Mouse (Mus musculus): ENCODE measurements around the gene Chd1.
"Not testable (repeated sequence)": the region's sequence is repeated elsewhere in the genome, so short reads cannot be mapped to it uniquely, and the experiment has no call there.

Gene Chd1

DNA sequence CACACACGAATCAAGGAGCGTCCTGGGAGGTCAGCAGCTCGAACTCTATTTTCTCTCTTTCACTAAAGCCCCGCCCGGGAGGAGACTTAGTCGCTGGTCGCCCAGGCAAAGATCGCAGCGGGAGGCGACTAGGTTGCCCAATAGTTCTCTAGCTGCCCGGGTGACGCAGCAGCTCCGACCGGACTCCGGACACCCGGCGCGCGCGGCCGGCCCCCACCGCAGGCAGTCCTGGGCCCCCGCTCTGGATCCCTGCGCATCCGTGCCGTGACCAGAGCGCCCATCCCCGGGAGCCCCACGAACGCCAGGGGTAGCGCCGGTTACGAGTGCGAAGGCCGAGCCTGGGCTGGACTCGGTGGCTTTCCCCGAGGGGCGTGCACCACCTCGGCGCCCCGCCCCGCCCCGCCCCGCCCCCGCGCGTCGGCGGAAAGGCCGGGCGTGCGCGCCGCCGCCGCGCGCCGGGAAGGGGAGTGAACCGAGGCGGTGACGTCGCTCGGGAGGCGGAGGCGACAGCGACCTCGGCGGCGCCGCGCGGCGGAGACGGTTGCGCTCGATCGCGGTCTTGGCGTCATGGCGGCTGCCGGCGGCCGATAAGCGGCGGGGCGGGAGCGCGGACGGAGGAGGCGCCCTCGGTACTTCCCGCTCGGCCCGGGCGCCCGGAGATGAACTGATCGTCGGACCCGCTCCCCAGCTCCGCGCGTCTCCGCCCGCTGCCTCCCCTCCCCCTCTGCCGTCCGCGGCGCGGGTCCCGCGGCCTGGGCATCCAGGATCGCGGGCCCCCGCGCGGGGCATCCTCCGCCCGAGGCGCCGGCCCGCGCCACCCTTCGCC, at the start of gene Chd1:
Chd1 (plus strand) TSS at position 493 of the 826 bp plus-strand sequence.
- peak; percentile 79 for DNase-seq (ENCODE audit: low read depth, low spot score)

DNA sequence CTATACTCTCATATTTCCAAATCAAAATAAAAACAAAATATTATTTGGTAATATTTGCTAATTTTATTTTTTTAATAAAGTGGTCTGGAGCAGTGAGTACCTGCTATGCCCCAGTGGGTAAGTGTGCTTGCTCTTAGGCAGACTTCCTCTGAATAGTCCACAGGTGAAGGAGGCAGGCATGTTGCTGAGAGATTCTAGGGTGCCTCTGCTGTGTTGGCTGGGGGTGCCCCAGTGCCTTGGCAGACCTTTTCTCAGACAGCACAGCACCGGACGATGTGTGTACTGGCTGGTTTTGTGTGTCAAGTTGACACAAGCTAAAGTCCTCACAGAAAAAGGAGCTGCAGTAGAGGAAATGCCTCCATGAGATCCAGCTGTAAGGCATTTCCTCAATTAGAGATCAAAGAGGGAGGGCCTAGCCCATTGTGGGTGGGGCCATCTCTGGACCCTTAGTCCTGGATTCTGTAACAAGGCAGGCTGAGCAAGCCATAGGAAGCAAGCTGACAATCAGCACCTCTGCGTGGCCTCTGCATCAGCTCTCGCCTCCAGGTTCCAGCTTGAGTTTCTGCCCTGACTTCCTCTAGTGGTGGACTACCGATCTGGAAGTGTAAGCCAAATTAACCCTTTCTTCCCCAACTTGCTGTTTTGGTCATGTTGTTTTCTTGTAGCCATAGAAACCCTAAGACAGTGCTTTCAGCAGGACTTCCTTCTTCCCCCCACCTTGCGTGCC, 47.7 kb upstream of the Chd1 start:
- DNase-seq (ENCODE audit: low read depth, low spot score), result no peak

DNA sequence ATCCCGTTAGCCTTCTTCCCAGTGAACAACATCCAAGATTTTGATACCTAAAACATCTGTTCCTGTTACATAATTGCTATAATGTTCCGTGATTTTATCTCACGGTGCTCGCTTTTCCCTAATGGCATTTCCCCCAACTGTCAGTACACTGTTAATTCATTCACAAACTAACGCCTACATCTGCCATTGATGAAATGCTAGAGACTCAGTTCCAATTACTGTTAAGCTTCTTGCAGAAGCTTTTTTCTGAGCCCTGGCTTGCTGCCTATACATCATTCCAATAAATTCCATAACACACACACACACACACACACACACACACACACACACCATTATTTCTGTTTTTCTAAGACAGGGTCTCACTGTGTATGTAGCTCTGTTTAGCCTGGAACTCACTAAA, 31.9 kb upstream of the Chd1 start:
- no peak for DNase-seq (ENCODE audit: low read depth, low spot score)

DNA sequence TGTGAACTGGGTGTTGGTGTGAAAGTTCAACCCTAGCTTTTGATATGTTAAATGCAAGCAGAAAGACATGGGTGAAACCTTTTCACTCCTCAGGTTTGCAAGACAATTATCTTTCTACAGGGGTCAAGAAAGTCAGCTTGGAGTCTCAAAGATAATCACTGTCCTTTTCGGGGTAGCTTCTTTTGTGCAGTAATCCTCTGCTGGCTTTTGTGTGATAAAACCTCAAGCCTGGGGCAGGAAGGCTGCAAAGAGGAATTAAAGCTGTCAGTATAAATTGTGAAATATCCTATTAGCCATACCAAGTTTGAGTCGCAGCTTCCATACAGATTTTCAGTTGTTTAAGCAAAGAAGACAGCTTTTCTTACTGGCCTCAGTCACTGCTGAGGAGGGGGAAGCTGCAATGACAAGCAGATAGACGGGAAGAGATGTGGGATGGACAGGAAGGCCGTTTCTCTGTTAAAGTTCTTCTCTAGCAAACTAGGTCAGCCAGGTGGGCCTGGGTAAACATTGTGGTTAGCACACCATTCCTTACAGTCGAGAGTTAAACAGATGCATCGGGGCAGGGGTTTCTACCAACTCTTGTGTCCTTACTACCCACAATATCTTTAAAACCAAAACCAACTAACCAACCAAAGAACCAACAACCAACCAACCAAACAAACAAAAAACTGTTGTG, 26.7 kb upstream of the Chd1 start:
- no peak for DNase-seq (ENCODE audit: low read depth, low spot score)

DNA sequence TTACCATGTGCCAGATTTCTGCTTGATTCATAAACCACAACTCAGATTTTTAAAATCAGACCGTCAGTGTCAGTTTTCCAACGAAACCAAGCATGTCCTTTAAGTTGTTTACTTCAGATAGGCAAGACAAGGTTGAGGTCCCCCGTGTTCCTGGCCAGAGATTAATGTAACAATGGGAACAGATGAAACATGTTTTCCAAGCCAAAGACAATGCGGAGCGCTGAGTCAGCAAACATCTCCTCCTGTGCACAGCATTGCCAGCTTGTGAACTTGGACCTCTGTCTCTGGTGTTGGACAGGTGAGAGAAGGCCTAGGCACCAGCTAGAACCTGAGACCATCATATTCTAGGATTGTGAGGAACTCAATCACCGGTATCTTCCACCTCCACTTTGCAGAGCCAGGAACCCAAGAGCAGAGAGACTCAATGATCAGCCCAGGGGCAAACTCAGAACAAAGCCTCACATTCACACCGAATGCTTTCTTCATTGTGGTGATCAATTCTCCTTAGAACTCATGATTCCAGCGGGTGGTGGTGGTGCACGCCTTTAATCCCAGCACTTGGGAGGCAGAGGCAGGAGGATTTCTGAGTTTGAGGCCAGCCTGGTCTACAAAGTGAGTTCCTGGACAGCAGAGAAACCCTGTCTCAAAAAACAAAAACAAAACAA, 24.7 kb upstream of the Chd1 start:
- no peak for DNase-seq (ENCODE audit: low read depth, low spot score)

DNA sequence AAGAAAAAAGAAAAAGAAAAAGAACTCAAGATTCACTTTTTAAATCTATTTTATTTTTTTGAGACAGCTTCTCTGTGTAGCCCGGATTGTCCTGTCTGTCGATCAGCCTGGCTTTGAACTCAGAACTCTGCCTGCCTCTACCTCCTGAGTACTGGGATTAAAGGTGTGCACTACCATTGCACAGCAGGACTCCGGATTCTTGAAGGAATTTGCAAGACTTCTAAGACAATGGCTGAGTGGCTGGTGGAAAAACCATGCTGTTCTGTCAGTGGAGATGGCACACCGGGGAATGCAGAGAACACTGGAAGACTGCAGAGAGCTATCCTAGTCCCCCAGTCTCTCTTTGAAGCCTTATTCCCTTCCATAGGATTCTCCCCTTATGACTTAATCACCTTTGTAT, 24.1 kb upstream of the Chd1 start:
- no peak for DNase-seq (ENCODE audit: low read depth, low spot score)

DNA sequence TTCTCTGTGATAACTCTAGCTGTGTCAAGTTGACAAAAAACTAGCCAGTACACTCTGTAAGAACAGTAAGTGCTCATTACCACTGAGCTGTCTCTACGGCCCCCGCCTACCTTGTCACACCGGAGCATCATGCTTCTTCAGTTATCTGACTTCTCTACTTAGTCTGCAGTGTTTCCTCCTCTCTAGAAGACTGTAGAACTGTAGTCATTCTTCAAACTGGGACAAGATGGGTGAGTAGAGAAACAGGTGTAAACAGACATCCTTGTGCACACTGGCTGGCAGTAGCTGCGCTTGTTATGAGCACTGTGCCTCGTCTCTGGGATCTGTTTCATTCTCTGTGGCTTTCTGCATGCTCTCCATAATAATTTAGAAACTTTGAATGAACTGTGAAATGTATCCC, 18.4 kb upstream of the Chd1 start:
- no peak for DNase-seq (ENCODE audit: low read depth, low spot score)

DNA sequence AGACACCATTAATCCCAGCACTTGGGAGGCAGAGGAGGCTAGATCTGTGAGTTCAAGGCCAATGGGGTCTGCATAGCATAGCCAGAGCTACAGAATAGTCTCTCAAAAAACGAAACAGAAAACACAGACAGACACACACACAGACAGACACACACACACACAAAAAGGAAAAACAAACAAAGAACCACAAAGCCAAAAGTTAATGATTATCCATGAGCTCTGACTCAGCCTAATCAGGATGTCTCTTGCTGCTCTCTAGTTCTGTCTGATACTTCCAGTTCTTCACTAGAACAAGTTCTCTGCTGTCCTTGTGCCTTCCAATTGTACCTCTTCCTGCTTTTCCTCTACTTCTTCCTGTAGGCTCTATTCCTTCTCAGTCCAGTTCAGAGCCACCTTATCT, 14.5 kb upstream of the Chd1 start:
- no peak for DNase-seq (ENCODE audit: low read depth, low spot score)

DNA sequence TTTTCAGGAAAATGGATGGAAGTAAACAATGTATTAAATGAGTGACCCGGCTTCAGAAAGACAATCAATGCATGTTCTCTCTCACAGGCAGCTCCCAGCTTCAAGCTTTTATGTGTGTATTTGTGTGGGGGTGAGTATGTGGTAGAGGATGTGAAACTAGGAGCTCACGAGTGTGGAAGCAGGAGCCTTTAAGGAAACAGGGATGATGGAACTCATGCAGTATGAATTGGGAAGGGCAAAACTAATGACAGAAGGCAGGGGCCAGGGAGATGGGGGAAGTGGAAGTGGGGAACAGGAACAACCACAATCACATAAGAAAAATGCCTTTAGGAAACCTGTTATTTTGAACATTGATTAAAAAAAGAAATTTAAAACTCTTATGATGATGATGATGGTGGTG, 9.2 kb upstream of the Chd1 start:
- DNase-seq (ENCODE audit: low read depth, low spot score), result no peak

DNA sequence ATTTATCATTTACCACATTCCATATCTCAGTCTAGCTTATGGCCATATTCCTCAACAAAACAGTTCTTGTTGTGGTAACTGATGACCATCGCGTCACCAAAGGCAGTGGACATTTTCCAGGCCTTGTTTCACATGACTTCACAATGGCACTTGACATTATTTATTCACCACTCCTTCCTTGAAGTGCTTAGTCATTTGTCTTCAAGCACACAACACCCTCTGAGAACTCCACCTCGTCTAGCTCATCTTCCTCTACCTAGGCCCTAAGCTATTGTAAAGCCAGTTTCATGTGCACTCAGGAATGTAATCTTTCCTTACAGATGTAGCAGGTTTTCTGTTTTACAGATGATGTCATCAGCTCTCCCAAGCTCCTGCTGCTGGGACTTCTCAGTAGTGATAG, 5.8 kb upstream of the Chd1 start:
- no peak for DNase-seq (ENCODE audit: low read depth, low spot score)

DNA sequence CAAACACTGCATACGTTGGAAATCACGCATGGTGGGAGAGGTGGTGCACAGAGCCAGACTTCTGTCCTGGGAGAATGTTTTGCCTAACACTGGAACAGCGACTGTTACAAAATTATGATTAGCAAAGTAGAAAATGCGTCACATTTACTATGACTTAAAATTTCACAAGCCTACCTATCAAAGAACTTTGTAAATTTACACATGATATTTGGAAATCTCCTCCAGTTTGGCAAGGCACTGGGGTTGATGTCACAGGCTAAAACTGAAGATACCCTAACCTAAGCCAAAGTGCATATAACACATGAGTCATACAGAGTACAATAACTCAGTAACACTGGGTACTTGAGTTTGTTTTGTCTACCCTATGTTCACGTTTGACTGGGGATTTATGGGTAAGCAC, 3.3 kb upstream of the Chd1 start:
- no peak for DNase-seq (ENCODE audit: low read depth, low spot score)

DNA sequence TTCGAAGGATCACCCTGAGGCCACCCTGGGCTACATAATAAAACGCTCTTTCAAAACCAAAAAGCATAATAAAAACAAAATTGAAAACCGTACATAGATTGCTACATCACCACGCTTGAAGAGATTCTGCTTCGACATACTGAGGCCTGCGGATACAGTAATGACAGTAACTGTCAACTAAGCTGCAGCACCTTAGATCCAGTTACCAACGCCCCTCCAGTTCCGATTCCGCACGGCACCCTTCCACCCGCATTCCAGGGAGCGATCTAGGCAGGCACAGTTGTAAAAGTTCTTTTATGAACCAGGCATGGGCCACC, 651 bp upstream of the Chd1 start:
- no peak for DNase-seq (ENCODE audit: low read depth, low spot score)

DNA sequence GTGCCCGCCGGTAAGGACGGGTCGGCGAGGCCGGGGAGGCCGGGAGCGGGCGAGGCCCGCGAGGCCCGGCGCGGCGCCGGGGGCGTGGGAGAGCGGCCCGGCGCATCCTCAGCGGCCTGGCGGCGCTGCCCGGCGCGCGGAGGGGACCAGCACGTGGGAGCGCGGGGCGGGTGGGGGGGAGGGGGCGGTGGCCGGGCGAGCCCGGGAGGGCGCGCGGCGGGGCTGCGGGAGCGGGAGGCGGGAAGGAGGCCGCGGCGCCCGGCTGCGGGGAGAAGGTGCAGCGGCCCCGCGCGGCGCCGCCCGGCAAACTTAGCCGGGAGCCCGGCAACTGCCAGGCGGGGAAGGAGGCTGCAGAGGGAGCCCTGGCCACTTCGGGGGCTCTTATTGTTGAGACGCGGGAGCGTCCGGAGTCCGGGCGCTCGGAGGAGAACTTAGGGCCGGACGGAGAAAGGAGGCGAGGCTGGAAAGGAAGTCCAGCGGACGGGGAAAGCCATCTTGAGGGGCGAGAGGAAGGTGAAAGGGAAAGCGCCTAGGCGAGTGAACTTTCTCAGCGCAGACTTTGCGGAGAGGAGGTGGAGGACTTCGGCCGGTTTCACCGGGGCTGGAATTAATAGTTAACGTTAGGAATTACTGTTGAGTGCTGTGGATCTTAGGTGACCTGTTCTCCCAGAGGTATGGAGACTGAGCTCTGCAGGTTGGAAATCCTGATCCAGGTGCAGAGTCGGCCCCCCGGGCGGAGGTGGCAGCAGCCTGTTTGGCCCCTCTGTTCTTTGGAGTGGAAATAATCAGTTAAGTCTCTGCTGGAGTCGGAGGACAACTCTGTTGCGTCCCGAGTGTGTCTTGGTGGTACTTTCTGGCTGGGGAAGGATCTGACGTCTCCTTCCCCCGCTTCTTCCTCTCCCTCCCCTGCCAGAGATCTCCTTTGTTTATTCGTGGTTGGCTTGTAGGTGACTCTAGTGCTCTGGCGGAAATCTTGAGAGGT, 827 bp downstream of the Chd1 start:
- DNase-seq (ENCODE audit: low read depth, low spot score), result no peak

DNA sequence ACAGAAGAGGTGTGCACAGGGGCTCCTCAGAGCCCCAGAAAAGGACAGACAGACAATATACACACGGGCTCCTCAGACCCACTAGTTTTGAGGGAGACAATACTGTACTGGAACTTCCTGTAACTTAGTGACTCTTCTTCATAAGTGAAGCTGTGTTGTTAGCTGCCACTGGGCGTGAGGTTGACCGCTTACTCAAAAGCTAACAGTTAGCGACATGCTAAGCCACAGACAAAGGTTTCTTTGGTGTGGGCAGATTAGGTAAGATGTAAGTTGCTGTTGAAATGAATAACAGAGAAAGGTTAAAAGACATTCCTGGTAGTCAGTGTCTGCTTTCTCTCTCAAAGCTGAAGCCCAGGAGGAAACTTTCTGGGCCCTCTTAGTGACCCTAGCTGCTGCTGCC, 9.7 kb downstream of the Chd1 start:
- no peak for DNase-seq (ENCODE audit: low read depth, low spot score)

DNA sequence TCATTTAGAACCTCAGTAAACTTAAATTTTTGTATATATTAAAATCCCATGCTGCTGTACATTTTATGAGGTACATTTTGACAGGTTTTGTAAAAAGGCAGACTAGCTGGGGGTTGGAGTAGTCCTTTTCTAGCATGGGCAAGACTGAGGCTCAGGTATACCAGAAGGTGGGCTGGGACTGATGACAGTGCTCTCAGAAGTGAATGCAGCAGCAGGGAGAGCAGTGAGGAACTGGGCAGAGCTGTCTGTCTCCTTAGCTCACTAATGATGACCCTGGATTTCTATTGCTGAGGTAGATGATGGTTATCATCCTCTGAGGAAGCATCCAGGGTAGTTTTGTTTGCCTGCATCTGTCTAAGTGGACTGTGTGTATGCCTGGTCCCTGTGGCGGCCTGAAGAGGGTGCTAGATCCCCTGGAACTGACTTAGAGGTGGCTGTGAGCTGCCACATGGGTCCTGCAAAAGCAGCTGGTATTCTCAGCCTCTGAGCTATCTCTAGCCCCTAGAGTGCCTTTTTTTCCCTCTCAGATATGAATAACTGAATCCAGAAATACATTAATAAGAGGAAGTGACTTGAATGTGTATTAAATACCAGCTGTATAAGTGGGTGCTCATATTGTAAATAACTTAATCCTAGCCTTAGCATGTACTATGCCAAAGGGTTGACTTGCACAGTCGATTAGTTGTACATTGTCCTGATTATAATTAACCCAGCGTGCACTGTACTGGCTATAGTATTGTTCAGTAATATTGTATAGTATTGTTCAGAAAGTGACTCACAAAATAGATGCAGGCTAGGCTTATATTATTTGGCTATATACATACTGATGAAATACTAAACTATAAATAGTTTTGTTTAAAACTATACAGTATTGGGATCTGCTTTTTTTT, 10.5 kb downstream of the Chd1 start:
- no peak for DNase-seq (ENCODE audit: low read depth, low spot score)

DNA sequence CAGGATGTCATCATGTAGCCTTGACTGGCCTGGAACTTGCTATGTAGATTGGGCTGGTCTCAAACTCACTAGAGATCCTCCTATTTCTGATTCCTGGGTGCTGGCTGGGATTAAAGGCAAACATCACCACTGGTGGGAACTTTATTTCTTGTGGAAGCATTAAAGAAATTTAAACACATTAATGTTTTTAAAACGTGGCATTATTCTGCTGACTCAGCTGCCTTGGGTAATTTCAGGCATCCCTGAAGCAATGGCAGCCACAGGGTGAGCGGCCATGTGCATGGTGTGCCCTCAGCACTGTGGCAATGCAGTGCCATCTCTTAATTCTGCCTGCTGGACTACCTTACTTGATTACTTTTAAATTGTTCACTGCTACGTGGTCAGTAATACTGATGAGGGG, 11.2 kb downstream of the Chd1 start:
- no peak for DNase-seq (ENCODE audit: low read depth, low spot score)

DNA sequence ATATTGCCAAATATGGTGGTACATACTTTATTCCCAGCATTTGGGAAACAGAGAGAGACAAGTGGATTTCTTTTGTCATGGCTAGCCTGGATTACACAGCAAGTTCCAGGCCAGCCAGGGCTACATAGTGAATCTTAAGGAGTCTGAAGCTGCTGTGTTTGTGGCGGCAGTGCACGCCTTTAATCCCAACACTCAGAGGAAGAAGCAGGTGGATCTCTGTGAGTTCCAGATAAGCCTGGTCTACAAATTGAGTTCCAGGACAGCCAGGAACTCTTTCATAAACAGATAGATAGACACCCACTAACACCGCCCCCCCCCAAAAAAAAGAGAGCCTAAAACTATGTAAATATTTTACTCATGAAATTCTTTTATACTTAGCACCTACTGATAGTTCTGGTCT, 16.1 kb downstream of the Chd1 start:
- DNase-seq (ENCODE audit: low read depth, low spot score), result no peak

DNA sequence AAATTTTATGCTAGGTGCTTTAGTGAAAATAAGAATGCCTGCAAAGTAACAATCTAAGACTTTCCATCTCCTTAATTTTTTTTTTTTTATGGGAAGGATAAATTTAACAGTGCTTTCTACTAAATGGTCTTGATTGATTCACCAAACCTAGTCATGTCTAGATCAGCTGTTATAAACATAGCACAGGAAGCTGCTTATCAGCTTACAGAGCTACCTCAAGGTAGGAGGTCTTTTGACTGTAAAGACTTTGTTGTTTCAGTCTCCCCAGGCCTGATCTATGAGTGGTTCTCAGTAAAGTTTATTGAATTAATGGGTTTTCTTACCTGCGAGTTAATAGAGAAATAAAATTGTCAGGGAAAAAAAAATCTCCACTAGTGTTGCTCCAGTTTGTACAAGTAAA, 18.5 kb downstream of the Chd1 start:
- no peak for DNase-seq (ENCODE audit: low read depth, low spot score)

DNA sequence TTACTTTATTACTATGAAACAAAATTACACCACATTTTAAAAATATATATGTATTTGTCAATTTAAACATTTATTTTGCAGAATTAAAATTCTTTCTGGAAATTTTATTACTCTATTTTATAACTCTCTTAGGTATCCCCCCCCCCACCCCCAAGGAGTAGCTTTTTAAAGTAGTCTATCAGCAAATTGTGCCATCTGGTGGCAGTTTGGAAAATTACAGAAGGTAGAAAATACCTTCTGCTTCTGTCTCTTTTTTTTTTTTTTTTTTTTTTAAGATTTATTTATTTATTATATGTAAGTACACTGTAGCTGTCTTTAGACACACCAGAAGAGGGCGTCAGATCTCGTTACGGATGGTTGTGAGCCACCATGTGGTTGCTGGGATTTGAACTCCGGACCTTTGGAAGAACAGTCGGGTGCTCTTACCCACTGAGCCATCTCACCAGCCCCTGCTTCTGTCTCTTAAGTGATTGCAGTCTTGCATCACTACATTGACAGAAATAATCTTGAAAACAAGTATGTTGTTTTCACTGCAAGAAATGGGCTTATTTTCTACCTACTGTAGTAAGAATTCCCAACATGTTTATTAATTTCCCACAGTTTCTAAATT, 19.2 kb downstream of the Chd1 start:
- not testable (repeated sequence) for DNase-seq (ENCODE audit: low read depth, low spot score)

DNA sequence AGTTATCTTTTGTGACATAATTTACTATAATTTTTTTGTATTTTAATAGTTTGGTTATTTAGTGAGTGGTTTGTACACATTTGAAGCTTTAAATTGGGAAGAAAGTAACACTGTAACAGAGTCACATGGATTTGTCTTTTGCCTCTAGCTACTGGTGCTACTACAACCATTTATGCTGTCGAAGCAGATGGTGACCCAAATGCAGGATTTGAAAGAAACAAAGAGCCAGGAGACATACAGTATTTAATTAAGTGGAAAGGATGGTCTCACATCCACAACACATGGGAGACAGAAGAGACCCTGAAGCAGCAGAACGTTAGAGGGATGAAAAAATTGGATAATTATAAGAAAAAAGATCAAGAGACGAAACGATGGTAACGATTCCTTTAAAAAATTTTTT, 26.9 kb downstream of the Chd1 start:
- no peak for DNase-seq (ENCODE audit: low read depth, low spot score)

Data from brain, embryonic 18.5 days (tissue).